Mouse (Mus musculus): ENCODE results near the gene Bcl2l11.

GRCm38 (mm10) chr2:128125635-128126470, at the start of gene Bcl2l11:
- peak; percentile 99 for TF ChIP-seq POLR2A (IDR thresholded peaks at IDR 0.05; ENCODE audit: insufficient read depth, low read depth, low read length)
- 0 out of 2 replicates have a peak, but pooled peaks have one; percentile 41 for TF ChIP-seq EP300 (IDR thresholded peaks at IDR 0.05; ENCODE audit: insufficient read depth, low read depth, low read length)
